Mouse (Mus musculus): ENCODE measurements around the gene Fggy. TPM values are rescaled to one million over a fixed set of nuclear protein-coding genes. Genes with fewer than 3 reads are reported as not detected.

Fggy gene
- polyA plus RNA-seq, 1 experiment, result 5.7 TPM

DNA sequence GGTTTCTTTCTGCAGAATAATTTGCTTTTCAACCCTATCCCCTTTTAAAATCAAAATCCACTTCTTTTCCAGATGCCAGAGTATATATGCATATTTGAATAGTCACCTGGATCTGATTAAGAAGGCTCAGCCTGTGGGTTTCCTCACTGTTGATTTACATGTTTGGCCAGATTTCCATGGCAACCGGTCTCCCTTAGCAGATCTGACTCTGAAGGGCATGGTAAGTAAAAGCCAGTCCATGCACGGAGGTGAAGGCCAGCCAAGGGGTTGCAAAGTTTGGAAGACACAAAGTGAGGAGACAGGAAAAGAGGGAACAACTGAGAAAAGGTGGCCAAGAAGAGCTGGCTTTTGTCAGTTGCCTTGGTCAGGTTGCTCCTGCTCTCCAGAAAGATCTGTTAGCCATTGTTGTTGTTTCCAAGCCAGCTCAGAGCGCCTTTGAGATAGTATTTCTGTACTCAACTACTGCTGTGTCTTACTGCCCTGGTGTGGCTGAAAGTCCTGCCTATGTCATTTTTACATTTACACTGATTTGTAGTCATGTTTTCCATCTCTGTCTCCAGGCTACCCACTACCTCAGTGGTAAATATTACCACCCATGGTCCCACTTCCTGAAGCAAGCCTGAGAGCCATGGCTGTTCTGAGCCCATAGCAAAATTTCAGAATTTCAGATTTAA lies 264.7 kb downstream of the Fggy start:
- Histone ChIP-seq H3K4me3 (ENCODE audit: control insufficient read depth, low read depth, low read length) (no peak overlapping the region), H3K4me1 (ENCODE audit: control insufficient read depth, insufficient read depth, low read length) (no peaks in the 10 kb centered on the region), H3K36me3 (ENCODE audit: control insufficient read depth, insufficient read depth, low read length) (no peaks in the 10 kb centered on the region), H3K27ac (ENCODE audit: control insufficient read depth, insufficient read depth, low read depth, low read length) (no peak overlapping the region), H3K27me3 (ENCODE audit: control insufficient read depth, insufficient read depth, low read length) (no peaks in the 10 kb centered on the region)
- no peak for TF ChIP-seq POLR2A (IDR thresholded peaks at IDR 0.05; ENCODE audit: control insufficient read depth, low read depth, low read length)
- no peak for TF ChIP-seq CTCF (IDR thresholded peaks at IDR 0.05; ENCODE audit: control insufficient read depth, insufficient read depth, insufficient replicate concordance, low read depth, low read length)

DNA sequence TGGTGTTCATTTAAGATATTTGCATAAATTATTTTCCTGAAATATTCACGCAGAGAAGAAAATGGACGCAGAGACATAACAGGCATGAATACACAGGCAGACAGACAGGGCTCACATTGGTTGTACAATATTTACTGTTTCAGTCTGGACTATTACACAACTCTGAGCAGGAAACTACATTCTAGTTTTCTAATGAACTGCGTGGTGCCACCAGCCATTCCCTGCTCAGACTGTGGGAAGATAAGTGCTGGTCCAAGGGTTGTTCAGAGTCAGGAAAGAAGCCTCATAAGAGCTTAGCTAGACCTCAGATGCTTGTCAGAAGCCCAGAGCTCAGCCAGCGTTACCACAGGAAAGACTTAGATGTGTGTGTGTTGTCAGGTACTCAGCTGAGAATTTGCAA lies 270.9 kb downstream of the Fggy start:
- H3K4me3 ChIP-seq (ENCODE audit: control insufficient read depth, low read depth, low read length), result no peak overlapping the region
- H3K36me3 ChIP-seq (ENCODE audit: control insufficient read depth, insufficient read depth, low read length), result no peaks in the 10 kb centered on the region
- TF ChIP-seq POLR2A (IDR thresholded peaks at IDR 0.05; ENCODE audit: control insufficient read depth, low read depth, low read length) (no peak), CTCF (IDR thresholded peaks at IDR 0.05; ENCODE audit: control insufficient read depth, insufficient read depth, insufficient replicate concordance, low read depth, low read length) (no peak)
- H3K4me1 ChIP-seq (ENCODE audit: control insufficient read depth, insufficient read depth, low read length), result peaks cover 5% of the 10 kb centered on the region; the same call in 1 of the 2 replicates
- H3K27me3 ChIP-seq (ENCODE audit: control insufficient read depth, insufficient read depth, low read length), result no peaks in the 10 kb centered on the region
- H3K27ac ChIP-seq (ENCODE audit: control insufficient read depth, insufficient read depth, low read depth, low read length), result no peak overlapping the region

GRCm38 (mm10) chr4:95830320-95830719 lies 273.0 kb downstream of the Fggy start:
- H3K27ac ChIP-seq (ENCODE audit: control insufficient read depth, insufficient read depth, low read depth, low read length), result peak overlapping the region; percentile 74
- TF ChIP-seq CTCF (IDR thresholded peaks at IDR 0.05; ENCODE audit: control insufficient read depth, insufficient read depth, insufficient replicate concordance, low read depth, low read length), result no peak
- no peak for TF ChIP-seq POLR2A (IDR thresholded peaks at IDR 0.05; ENCODE audit: control insufficient read depth, low read depth, low read length)
- H3K4me3 ChIP-seq (ENCODE audit: control insufficient read depth, low read depth, low read length), result peak overlapping the region; percentile 52
- H3K36me3 ChIP-seq (ENCODE audit: control insufficient read depth, insufficient read depth, low read length), result no peaks in the 10 kb centered on the region
- no peaks in the 10 kb centered on the region for H3K27me3 ChIP-seq (ENCODE audit: control insufficient read depth, insufficient read depth, low read length)
- H3K4me1 ChIP-seq (ENCODE audit: control insufficient read depth, insufficient read depth, low read length), result peaks cover 5% of the 10 kb centered on the region; the same call in 1 of the 2 replicates

DNA sequence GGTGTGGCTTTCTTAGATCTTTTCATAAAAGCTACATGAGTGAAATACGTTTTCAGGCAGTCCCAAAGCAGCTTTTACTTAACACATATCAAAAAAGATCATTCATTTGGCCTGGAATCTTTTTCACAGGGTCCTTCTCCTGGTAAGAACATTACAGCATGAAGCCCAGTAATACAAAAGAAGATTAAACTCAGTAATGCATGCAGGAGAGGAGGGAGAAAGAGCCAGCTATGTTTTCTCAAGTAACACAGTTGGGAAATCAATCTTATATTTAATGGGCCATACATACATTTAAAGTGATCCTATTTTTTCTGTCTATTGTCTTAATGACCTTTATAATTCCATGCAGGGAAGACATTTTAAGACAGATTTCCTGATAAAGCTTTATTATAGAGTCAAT lies 282.6 kb downstream of the Fggy start:
- no peaks in the 10 kb centered on the region for H3K36me3 ChIP-seq (ENCODE audit: control insufficient read depth, insufficient read depth, low read length)
- no peaks in the 10 kb centered on the region for H3K27me3 ChIP-seq (ENCODE audit: control insufficient read depth, insufficient read depth, low read length)
- H3K27ac ChIP-seq (ENCODE audit: control insufficient read depth, insufficient read depth, low read depth, low read length), result no peak overlapping the region
- no peak overlapping the region for H3K4me3 ChIP-seq (ENCODE audit: control insufficient read depth, low read depth, low read length)
- no peak for TF ChIP-seq POLR2A (IDR thresholded peaks at IDR 0.05; ENCODE audit: control insufficient read depth, low read depth, low read length)
- no peak for TF ChIP-seq CTCF (IDR thresholded peaks at IDR 0.05; ENCODE audit: control insufficient read depth, insufficient read depth, insufficient replicate concordance, low read depth, low read length)
- H3K4me1 ChIP-seq (ENCODE audit: control insufficient read depth, insufficient read depth, low read length), result no peaks in the 10 kb centered on the region

- Histone ChIP-seq H3K4me1 (ENCODE audit: control insufficient read depth, insufficient read depth, low read length) (no peaks in the 10 kb centered on the region), H3K27me3 (ENCODE audit: control insufficient read depth, insufficient read depth, low read length) (no peaks in the 10 kb centered on the region), H3K36me3 (ENCODE audit: control insufficient read depth, insufficient read depth, low read length) (no peaks in the 10 kb centered on the region), H3K27ac (ENCODE audit: control insufficient read depth, insufficient read depth, low read depth, low read length) (no peak overlapping the region), H3K4me3 (ENCODE audit: control insufficient read depth, low read depth, low read length) (no peak overlapping the region)
- no peak for TF ChIP-seq CTCF (IDR thresholded peaks at IDR 0.05; ENCODE audit: control insufficient read depth, insufficient read depth, insufficient replicate concordance, low read depth, low read length)
- no peak for TF ChIP-seq POLR2A (IDR thresholded peaks at IDR 0.05; ENCODE audit: control insufficient read depth, low read depth, low read length)
These were observed 283.2 kb downstream of the Fggy start for GRCm38 (mm10) chr4:95840389-95841053.

DNA sequence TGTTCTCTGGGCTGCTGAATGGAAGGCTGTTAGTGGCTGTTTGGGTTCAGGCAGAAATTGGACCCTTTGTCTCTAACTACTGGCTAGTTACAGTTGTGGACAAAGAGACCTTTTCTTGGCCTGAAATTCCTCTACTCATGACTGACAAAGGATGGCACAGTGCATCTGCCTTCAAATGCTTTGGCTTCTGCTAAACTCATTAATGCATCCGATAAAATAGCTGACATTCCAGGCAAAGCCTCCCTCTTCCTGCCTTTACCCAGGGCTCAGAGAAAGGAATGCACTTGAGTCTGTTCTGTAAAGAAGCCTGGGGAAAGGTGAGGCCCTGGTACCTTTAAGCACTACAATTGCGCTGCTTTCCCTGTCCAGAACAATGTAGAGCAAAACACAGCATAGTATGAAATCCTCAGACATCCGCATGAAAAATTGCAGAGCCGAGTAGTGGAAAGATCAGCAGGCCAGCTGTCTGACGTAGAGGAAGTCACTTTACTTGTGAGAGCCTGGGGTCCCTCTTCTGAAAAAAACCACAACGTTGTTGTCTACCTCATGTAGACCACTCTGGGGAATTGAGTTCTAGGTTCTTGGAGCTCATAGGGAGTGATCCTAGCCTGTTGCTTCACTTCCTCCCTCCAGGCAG lies 288.8 kb downstream of the Fggy start:
- Histone ChIP-seq H3K36me3 (ENCODE audit: control insufficient read depth, insufficient read depth, low read length) (no peaks in the 10 kb centered on the region), H3K27me3 (ENCODE audit: control insufficient read depth, insufficient read depth, low read length) (no peaks in the 10 kb centered on the region), H3K4me3 (ENCODE audit: control insufficient read depth, low read depth, low read length) (no peak overlapping the region), H3K27ac (ENCODE audit: control insufficient read depth, insufficient read depth, low read depth, low read length) (no peak overlapping the region; the same call in 1 of the 2 replicates), H3K4me1 (ENCODE audit: control insufficient read depth, insufficient read depth, low read length) (no peaks in the 10 kb centered on the region)
- no peak for TF ChIP-seq CTCF (IDR thresholded peaks at IDR 0.05; ENCODE audit: control insufficient read depth, insufficient read depth, insufficient replicate concordance, low read depth, low read length)
- TF ChIP-seq POLR2A (IDR thresholded peaks at IDR 0.05; ENCODE audit: control insufficient read depth, low read depth, low read length), result no peak

GRCm38 (mm10) chr4:95847219-95847618 lies 289.9 kb downstream of the Fggy start:
- Histone ChIP-seq H3K36me3 (ENCODE audit: control insufficient read depth, insufficient read depth, low read length) (no peaks in the 10 kb centered on the region), H3K27ac (ENCODE audit: control insufficient read depth, insufficient read depth, low read depth, low read length) (no peak overlapping the region), H3K27me3 (ENCODE audit: control insufficient read depth, insufficient read depth, low read length) (no peaks in the 10 kb centered on the region), H3K4me1 (ENCODE audit: control insufficient read depth, insufficient read depth, low read length) (no peaks in the 10 kb centered on the region), H3K4me3 (ENCODE audit: control insufficient read depth, low read depth, low read length) (no peak overlapping the region)
- no peak for TF ChIP-seq POLR2A (IDR thresholded peaks at IDR 0.05; ENCODE audit: control insufficient read depth, low read depth, low read length)
- TF ChIP-seq CTCF (IDR thresholded peaks at IDR 0.05; ENCODE audit: control insufficient read depth, insufficient read depth, insufficient replicate concordance, low read depth, low read length), result no peak
